Mouse (Mus musculus) erythroid progenitor cell, adult 5-6 weeks (primary cell): Measurements from ENCODE around the gene Lin7a. TPM values are rescaled to one million over a fixed set of nuclear protein-coding genes. Genes with fewer than 3 reads are reported as not detected.

Experiments
- ATAC-seq: replicated peaks from 2 replicates; pipeline ENCODE4 v1.8.0; 2016; ENCODE audit warnings: moderate number of reproducible peaks, mild to moderate bottlenecking, moderate TSS enrichment, inconsistent platforms; ENCODE audit not compliant: poor library complexity, low FRiP score, severe bottlenecking
- total RNA-seq, 2 experiments: library from RNA; stranded (forward) in 1 of 2; stranded (reverse) in 1 of 2; fragments of 150-400 nt in 1 of 2; fragments of 186-747, 209-891 nt in 1 of 2; gene quantifications; 2 replicates each; pipeline versions ENCODE4 v1.2.3 to v1.2.4; 2015 to 2017; ENCODE audit warnings: low replicate concordance in 2 of 2

Lin7a gene
- total RNA-seq (2015; ENCODE audit: low replicate concordance), result not detected in 2 replicates
- not detected in 2 replicates for total RNA-seq (2017; ENCODE audit: low replicate concordance)

GRCm38 (mm10) chr10:107271321-107272130 is at the start of gene Lin7a:
Gene Lin7a, plus strand, starts transcription at chr10:107271686.
- no peak for ATAC-seq

GRCm38 (mm10) chr10:107221726-107222125 is 49.8 kb upstream of the Lin7a start:
- no peak for ATAC-seq

GRCm38 (mm10) chr10:107222406-107223185 is 48.9 kb upstream of the Lin7a start:
- no peak for ATAC-seq

- no peak for ATAC-seq
Measured at GRCm38 (mm10) chr10:107223186-107223440, 48.4 kb upstream of the Lin7a start.

GRCm38 (mm10) chr10:107223821-107224220 is 47.7 kb upstream of the Lin7a start:
- ATAC-seq, result no peak

GRCm38 (mm10) chr10:107224596-107225330 is 46.7 kb upstream of the Lin7a start:
- ATAC-seq, result no peak

GRCm38 (mm10) chr10:107225331-107225835 is 46.1 kb upstream of the Lin7a start:
- ATAC-seq, result no peak

GRCm38 (mm10) chr10:107225871-107226270 is 45.6 kb upstream of the Lin7a start:
- no peak for ATAC-seq

GRCm38 (mm10) chr10:107227901-107228300 is 43.6 kb upstream of the Lin7a start:
- no peak for ATAC-seq

- ATAC-seq, result no peak
Measured at GRCm38 (mm10) chr10:107228776-107229175, 42.7 kb upstream of the Lin7a start.

- no peak for ATAC-seq
Measured at GRCm38 (mm10) chr10:107229416-107229815, 42.1 kb upstream of the Lin7a start.

GRCm38 (mm10) chr10:107230081-107230850 is 41.2 kb upstream of the Lin7a start:
- ATAC-seq, result no peak

- ATAC-seq, result no peak
Measured at GRCm38 (mm10) chr10:107230851-107231130, 40.7 kb upstream of the Lin7a start.

- no peak for ATAC-seq
Measured at GRCm38 (mm10) chr10:107231421-107232010, 40.0 kb upstream of the Lin7a start.

- ATAC-seq, result no peak
Measured at GRCm38 (mm10) chr10:107232491-107233110, 38.9 kb upstream of the Lin7a start.

- no peak for ATAC-seq
Measured at GRCm38 (mm10) chr10:107233221-107233620, 38.3 kb upstream of the Lin7a start.

GRCm38 (mm10) chr10:107233825-107234224 is 37.7 kb upstream of the Lin7a start:
- no peak for ATAC-seq

GRCm38 (mm10) chr10:107234421-107235400 is 36.8 kb upstream of the Lin7a start:
- ATAC-seq, result no peak
